Mouse (Mus musculus): ENCODE measurements at regions not wholly inside any gene's neighbourhood (a gene's known extent, or its start where the extent isn't known, plus 50 kb on each side); places are given as distances from the start of the nearest gene placed in this dataset.
"Not testable (repeated sequence)": the region's sequence is repeated elsewhere in the genome, so short reads cannot be mapped to it uniquely, and the experiment has no call there.

DNA sequence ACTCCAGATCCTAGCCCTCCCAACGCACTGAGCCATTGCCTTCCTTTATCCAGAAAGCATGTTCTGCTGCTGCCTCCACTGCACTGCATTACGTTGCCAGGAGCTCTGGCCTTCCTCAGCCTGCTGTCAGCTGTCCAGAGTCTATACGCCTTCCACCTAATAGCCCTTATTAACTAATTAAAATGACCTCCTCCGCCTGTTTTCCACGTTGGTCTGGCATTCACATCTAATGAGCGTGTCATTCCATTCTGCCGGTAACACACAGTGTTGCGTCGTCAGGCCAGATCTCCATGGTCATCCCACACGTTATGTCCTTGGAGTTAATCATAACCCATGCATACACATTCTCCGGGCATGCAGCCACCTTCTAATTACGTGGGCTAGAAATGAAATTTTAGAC lies 56.7 kb upstream of the Med4 start:
- DNase-seq (ENCODE audit: low spot score in 2 of 2) = no peak

DNA sequence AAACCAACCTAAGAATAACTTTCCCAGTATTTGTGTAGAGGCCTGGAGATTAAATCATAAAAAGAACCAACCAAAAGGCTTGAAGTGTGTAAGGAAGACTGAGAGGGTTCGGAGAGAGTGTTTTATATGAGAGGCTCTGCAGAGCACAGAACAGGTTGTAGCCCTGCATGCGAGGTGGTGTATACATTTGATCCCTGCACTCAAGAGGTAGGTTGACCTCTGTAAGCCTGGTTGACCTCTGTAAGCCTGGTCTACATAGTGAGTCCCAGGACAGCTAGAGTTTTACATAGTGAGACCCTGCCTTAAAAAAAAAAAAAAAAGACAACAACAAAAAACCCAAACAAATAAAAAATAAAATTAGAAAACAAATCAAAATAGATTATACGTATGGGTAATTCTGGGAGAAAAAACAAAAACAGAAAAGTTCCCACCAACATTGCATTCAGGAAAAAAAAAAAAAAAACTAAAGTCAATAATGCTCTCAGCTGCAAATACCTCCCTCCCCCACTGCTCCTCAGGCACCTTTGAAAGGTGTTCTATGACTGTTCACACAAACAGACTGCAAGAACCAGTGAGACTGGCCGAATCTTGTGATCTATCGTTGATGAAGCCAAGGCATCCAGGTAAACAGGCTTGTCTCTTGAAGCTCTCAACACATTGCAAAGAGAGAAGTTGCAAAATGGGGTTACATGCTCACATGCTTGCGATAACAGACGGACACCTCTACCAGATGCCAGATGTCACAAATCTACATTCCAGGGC lies 57.3 kb upstream of the Med4 start:
- no peak for DNase-seq (ENCODE audit: low spot score in 2 of 2)

- no peak for DNase-seq (ENCODE audit: low spot score in 2 of 2)
These were observed 58.4 kb upstream of the Med4 start for GRCm38 (mm10) chr14:73451291-73452045.

DNA sequence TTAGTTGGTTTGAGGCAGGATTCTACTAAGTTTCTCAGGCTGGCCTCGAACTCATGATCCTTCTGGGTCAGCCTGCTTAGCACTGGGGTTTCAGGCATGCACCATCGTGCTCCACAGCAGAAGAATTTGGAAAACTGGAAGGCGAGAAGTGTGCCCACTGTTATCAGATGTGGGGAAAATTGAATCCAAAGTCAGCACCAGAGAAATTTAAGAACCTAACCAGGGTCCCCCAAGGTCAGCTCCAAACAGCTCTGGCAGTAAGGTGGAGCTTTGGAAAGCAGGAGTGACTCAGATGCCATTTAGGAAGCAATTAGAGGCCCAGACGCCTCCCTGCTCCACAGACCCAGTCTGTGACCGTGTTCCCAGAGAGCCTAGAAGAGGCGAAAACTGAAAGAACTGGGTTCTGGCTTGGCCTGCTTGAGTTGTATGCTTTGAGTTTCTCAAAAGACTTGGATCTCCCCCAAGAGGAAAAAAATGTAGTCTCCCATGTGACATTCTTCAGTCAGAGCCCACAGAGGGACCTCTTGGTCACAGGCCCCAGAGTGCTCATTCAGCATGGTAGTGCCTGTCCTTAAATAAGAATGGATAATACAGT lies 59.8 kb upstream of the Med4 start:
- DNase-seq (ENCODE audit: low spot score in 2 of 2) = peak in 1 of 2 experiments; percentile 27

GRCm38 (mm10) chr14:73449111-73449510 lies 60.7 kb upstream of the Med4 start:
- no peak for DNase-seq (ENCODE audit: low spot score in 2 of 2)

DNA sequence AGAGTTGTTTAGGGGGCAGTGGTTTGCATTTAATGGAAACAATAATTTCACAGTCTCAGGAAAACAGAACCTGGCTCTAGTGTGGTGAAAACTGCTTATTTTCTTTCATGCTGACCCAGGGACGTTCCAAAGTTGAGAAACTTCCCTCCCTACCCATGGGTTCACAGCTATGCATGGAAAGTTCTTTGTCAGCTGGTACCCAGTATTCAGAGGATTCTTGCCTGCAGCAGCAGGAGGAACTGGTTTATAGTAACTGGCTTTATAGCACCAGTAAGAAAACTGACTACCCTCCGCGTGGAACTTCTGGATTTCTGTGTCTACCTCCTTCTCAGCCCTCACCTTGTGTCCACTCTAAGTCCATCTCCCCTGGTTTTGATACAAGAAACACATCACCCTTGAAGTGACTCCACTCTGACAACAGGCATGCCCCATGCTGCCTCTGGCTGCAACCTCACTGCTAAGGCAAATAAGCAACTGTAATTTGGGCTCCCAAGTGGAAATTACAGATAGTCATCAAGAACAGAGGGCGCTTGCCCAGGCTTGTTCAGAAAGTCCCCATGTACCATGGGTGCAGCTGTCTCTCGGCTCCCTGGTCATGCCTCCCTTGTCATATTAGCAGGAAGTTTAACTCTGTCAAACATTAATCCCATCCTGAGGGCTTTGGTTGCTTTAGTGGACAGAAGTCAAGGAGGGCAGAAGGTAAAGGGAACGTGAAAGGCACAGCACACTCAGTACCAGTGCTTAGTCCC lies 60.6 kb upstream of the Itm2b start:
- DNase-seq (ENCODE audit: low spot score in 2 of 2) = peak; percentile 10 to 30

- DNase-seq (ENCODE audit: low spot score in 2 of 2) = no peak
These were observed 59.6 kb upstream of the Itm2b start for GRCm38 (mm10) chr14:73444733-73445132.

GRCm38 (mm10) chr14:73441951-73442716 lies 57.0 kb upstream of the Itm2b start:
- DNase-seq (ENCODE audit: low spot score in 2 of 2) = peak; percentile 49 to 69

GRCm38 (mm10) chr14:73441206-73441950 lies 56.3 kb upstream of the Itm2b start:
- not testable (repeated sequence) for DNase-seq (ENCODE audit: low spot score in 2 of 2)

DNA sequence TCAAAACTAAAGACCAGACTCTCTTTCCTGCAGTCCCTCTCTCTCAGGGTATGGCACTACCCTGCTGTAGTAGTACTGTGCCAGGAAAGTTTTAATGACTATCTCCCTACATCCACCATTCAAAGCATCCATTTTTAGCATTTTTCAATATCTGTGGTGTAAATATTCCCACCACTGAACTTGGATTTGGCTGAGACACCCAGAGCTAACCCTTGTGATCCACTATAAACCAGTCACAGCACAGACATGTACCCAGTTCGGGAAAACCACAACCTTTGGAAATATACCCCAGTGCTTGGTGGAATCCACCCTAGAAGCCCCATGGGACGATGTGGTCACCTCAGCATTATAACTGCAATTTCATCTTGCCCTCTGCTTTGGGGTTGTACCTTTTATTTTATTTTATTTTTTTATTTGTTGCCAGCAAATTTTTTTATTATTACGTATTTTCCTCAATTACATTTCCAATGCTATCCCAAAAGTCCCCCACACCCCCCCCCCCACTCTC lies 54.8 kb upstream of the Itm2b start:
- no peak for DNase-seq (ENCODE audit: low spot score in 2 of 2)

DNA sequence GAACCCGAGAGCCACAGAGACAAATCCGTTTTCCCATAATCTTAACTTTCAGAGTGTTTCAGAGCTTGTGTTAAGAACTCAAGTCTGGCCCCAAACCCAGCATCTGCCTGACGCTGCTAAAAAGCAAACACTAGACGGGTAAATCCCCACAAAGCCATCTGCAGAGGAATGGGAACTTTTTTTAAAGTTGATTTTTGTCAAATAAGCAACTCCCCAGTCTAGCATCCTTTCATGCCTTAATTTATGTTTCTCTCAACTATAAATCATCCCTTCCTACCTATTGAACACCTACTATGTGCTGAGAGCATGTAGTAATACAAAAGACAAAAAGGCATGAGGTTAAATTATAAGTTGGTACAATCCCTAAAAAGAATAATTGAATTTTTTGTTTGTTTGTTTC lies 50.8 kb upstream of the Itm2b start:
- DNase-seq (ENCODE audit: low spot score in 2 of 2) = no peak

All from heart, adult 9 months (tissue).